Mouse (Mus musculus): ENCODE measurements at regions not wholly inside any gene's neighbourhood (a gene's known extent, or its start where the extent isn't known, plus 50 kb on each side); places are given as distances from the start of the nearest gene placed in this dataset.

GRCm38 (mm10) chr4:87667556-87668154, 365.5 kb downstream of the Mllt3 start:
- no peak for DNase-seq (ENCODE audit: extremely low spot score)

GRCm38 (mm10) chr4:87665149-87665548, 368.0 kb downstream of the Mllt3 start:
- no peak for DNase-seq (ENCODE audit: extremely low spot score)

DNA sequence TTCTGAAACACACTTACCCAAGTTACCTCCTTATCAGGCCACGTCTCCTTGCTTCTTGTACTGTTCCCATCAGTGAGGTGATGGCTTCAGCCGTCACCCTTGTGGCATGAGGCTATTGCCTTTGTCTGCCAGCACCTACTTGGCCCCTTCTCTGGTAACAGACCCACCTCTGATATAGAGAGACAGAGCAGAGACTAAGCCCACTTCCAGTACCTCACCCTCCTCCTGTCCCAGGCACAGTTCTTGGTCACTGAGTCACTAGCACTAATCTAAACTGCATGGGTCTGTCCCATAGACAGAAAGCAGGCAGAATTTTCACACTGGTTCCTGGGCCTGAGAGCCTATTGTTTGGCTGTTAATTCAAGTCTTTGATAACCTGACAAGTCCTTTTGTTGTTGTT, 370.3 kb downstream of the Mllt3 start:
- DNase-seq (ENCODE audit: extremely low spot score), result no peak

DNA sequence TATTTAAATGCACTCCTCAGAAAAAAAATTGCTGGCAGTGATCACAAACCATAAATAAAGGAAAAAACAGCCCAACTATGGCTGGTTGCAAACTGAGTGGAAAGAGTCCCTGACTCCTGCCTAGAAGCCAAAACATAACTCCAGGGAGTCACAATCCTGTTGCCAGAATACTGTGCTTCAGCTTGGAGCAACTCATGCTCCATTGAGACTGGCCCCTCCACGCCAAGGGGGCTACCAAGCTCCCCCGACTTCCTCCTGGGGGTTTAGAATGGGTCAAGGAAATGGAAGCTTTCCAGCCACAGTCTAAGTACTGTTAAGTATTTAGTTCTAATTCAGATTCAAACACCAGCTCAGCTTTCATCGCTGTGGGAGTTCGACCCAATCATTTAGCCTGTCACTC, 374.8 kb downstream of the Mllt3 start:
- DNase-seq (ENCODE audit: extremely low spot score), result no peak

GRCm38 (mm10) chr4:87657855-87658254, 375.3 kb downstream of the Mllt3 start:
- DNase-seq (ENCODE audit: extremely low spot score), result no peak

GRCm38 (mm10) chr4:87653440-87654165, 379.6 kb downstream of the Mllt3 start:
- no peak for DNase-seq (ENCODE audit: extremely low spot score)

GRCm38 (mm10) chr4:87652314-87652934, 380.7 kb downstream of the Mllt3 start:
- no peak for DNase-seq (ENCODE audit: extremely low spot score)

DNA sequence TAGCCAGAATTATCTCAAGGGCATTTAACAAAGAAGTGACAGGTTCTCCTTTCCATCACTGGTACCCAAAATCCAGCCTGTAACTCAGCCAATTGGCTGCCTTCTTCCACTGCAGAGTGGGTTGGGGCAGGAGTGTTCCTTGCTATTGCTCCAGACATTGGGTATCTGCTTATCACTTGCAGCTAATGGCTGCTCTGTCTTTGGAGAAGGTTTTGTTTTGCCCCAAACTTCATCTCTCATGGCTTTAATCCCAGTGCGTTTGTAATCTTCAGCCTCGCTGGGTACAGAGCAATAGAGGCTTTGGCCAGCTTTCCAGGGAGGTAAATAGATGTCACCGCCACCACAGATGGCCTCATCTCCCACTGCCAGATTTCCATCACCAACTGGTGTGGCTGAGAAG, 381.9 kb downstream of the Mllt3 start:
- DNase-seq (ENCODE audit: extremely low spot score), result no peak

GRCm38 (mm10) chr4:87650837-87651236, 382.3 kb downstream of the Mllt3 start:
- DNase-seq (ENCODE audit: extremely low spot score), result peak; percentile 24

DNA sequence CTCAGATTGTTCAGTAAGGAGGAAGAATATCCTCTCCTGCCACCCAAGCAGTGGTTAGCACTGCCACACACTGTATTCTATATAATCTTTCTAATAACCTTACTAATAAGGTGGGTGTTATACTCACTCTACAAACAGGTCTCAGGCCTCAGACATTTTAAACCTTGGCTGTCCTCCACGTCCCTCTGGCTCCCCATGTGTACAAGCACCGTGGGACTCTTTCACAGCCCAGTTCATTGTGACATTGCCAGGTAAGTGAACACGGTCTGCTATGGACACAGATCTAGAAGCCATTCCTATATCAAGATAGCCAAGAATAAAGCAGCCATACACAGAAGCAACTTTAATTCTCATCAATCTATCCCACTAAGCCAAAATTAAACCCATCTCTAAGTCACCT, 382.8 kb downstream of the Mllt3 start:
- no peak for DNase-seq (ENCODE audit: extremely low spot score)

- no peak for DNase-seq (ENCODE audit: extremely low spot score)
Observed at GRCm38 (mm10) chr4:87648919-87649318, 384.2 kb downstream of the Mllt3 start.

GRCm38 (mm10) chr4:87647932-87648911, 384.9 kb downstream of the Mllt3 start:
- DNase-seq (ENCODE audit: extremely low spot score), result peak; percentile 73

- no peak for DNase-seq (ENCODE audit: extremely low spot score)
Observed at GRCm38 (mm10) chr4:87642002-87642401, 391.2 kb downstream of the Mllt3 start.

- DNase-seq (ENCODE audit: extremely low spot score), result no peak
Observed at GRCm38 (mm10) chr4:87641551-87641950, 391.6 kb downstream of the Mllt3 start.

GRCm38 (mm10) chr4:87638380-87638646, 394.9 kb downstream of the Mllt3 start:
- no peak for DNase-seq (ENCODE audit: extremely low spot score)

DNA sequence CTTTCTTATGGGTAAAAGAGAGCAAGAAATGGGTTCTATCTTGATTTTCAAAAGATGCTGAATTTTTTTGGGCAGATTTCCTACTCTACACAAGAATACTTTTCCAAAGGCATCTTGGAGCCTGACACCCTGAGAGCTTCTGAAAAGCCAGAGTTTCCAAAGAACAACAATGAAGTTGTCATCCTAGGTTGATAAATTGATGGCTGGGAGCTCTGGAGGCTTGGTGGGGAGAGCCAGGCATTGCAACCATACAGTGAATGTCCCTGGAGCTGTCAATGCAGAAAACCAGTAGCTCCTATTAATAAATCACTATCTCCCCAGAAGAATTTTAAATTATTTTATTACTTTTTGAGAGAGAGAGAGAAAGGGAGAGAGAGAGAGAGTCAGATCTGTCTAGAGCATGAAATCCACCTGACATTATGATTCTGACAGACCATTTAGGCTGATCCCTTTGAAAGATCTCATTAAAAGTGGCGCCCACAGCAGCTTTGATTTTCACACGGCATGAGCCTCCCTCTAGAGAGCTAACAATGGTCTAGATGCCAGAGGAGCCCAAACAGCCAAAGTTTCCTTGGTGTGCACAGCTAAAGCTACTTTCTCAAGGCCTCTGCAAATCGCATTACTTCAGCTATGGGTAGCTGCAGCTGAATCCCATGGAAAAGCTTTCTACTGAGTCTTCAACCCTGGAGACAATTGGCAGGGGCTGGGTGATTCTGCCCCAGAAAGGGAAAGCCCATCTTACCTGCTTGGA, 395.4 kb downstream of the Mllt3 start:
- no peak for DNase-seq (ENCODE audit: extremely low spot score)

DNA sequence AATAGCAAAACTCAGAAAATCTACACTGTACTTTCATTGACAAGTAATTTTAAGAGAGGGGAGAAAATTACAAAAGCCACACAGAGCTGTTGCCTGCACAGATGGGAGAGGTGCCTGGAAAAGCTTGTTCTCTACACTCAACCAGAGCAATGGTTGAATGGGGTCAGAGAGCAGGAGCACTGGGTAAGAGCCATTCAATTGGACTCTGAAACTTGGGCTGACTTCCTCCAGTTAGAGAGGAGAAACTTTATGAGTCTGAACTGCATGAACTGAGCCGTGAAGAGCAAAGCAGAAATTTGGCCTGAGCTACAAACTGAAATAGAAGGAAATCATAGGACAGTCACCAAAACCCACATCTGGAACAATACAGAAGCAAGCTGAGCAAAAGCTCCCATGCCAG, 380.8 kb upstream of the Slc24a2 start:
- DNase-seq (ENCODE audit: extremely low spot score), result no peak

DNA sequence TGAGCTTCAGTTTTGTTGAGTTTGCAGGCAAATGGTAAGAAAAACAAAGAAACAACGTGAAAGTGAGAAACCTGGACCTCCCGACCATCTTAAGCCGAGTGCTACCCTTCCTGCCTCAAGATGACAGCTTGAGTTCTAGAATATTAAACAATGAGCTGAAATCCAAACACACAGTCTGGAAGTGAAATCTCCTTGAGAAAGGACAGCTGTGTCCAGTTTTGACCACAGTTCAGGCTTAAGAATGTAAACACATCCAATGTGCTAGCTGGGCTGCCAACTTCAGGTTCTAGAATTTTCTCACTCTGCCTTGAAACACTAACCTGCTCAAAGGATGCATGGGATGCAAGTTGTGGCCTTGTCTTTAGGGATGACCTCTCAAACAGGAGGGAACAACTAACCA, 363.4 kb upstream of the Slc24a2 start:
- DNase-seq (ENCODE audit: extremely low spot score), result no peak

DNA sequence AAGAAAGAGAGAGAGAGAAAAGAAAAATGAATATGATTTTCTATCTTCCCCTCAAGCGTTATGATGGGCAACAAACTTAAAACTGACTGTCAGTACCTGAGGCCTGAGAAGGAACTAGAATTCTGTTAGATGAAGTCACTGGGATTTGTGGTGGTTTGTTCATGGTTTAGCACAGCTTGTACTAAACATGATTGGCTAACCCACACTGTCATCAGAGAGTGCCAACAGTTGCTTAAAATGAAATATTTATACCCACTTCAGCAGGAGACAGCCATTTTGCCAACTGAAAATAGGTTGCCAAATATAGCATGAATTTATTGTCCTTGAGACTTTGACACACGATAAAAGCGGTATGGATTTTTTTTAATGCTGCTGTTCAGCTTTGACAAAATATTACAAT, 360.5 kb upstream of the Slc24a2 start:
- DNase-seq (ENCODE audit: extremely low spot score), result no peak

GRCm38 (mm10) chr4:87578164-87578563, 347.9 kb upstream of the Slc24a2 start:
- peak; percentile 10 for DNase-seq (ENCODE audit: extremely low spot score)

- no peak for DNase-seq (ENCODE audit: extremely low spot score)
Observed at GRCm38 (mm10) chr4:87570950-87571349, 340.7 kb upstream of the Slc24a2 start.

GRCm38 (mm10) chr4:87570470-87570891, 340.2 kb upstream of the Slc24a2 start:
- DNase-seq (ENCODE audit: extremely low spot score), result no peak
